Mouse (Mus musculus) liver, adult 2 months (tissue): ENCODE measurements around the gene Olfr1258.

Experiments
- CTCF ChIP-seq: fragments of 200-500 bp; IDR thresholded peaks from 2 replicates; pipeline ENCODE4 v1.5.1; 2011; ENCODE audit warnings: low read depth, low read length, control low read depth
- POLR2A ChIP-seq: fragments of 200-500 bp; IDR thresholded peaks from 2 replicates; pipeline ENCODE4 v1.6.1; 2011; ENCODE audit warnings: low read length, control low read depth; ENCODE audit not compliant: insufficient read depth; ENCODE audit errors: extremely low read depth

- TF ChIP-seq POLR2A (no peak), CTCF (no peak)
Observed at GRCm38 (mm10) chr2:89927009-89927408, at the start of gene Olfr1258.
